Mouse (Mus musculus) olfactory bulb, adult 2 months (tissue): ENCODE data around the gene Fut8.

Experiments used
- CTCF ChIP-seq: fragments of 200-500 bp; IDR thresholded peaks from 2 replicates; pipeline ENCODE4 v1.5.1; 2012; ENCODE audit warnings: low read depth, mild to moderate bottlenecking, low read length, moderate library complexity; ENCODE audit not compliant: insufficient read depth
- POLR2A ChIP-seq: fragments of 200-500 bp; IDR thresholded peaks from 2 replicates; pipeline ENCODE4 v1.6.1; 2012; ENCODE audit warnings: mild to moderate bottlenecking, low read depth, low read length, moderate library complexity; ENCODE audit not compliant: insufficient read depth

GRCm38 (mm10) chr12:77239390-77240061, 1.6 kb downstream of the Fut8 start:
- no peak for TF ChIP-seq CTCF
- no peak for TF ChIP-seq POLR2A
